Mouse (Mus musculus) midbrain, postnatal 0 days (tissue): ENCODE results near the gene Bckdha. TPM values are rescaled to one million over a fixed set of nuclear protein-coding genes. Genes with fewer than 3 reads are reported as not detected.

Experiments
- ATAC-seq: fragments of 200-750 bp; cut with Nextera tagmentation; 2 replicates; pipeline ENCODE4 v1.8.0; 2017; ENCODE audit warnings: moderate number of reproducible peaks, mild to moderate bottlenecking, moderate TSS enrichment, moderate library complexity; ENCODE audit not compliant: low FRiP score
- DNase-seq: peaks from one replicate; pipeline ENCODE4 v3.0.0-alpha.2; 2015; ENCODE audit warnings: low spot score
- H3K27ac ChIP-seq: fragments of 300-500 bp; sonication (generic); 2 replicates; pipeline ENCODE4 v1.5.1; 2014; ENCODE audit warnings: low read depth, mild to moderate bottlenecking, low read length, mixed read lengths
- H3K27me3 ChIP-seq: fragments of 300-500 bp; sonication (generic); 2 replicates; pipeline ENCODE4 v1.6.1; 2014; ENCODE audit warnings: low read length, control low read depth, mixed read lengths; ENCODE audit not compliant: insufficient read depth
- H3K36me3 ChIP-seq: fragments of 300-500 bp; sonication (generic); 2 replicates; pipeline ENCODE4 v1.6.1; 2014; ENCODE audit warnings: low read length, control low read depth, mixed read lengths; ENCODE audit not compliant: insufficient read depth
- H3K4me1 ChIP-seq: fragments of 300-500 bp; sonication (generic); 2 replicates; pipeline ENCODE4 v1.6.1; 2014; ENCODE audit warnings: mild to moderate bottlenecking, control low read depth, antibody characterized with exemption, low read length, mixed read lengths; ENCODE audit not compliant: insufficient read depth
- H3K4me2 ChIP-seq: fragments of 300-500 bp; sonication (generic); 2 replicates; pipeline ENCODE4 v1.6.1; 2014; ENCODE audit warnings: low read depth, mild to moderate bottlenecking, low read length, mixed read lengths; ENCODE audit not compliant: poor library complexity, severe bottlenecking
- H3K4me3 ChIP-seq: fragments of 300-500 bp; sonication (generic); 2 replicates; pipeline ENCODE4 v1.5.1; 2014; ENCODE audit warnings: low read depth, mild to moderate bottlenecking, low read length, moderate library complexity
- H3K9ac ChIP-seq: fragments of 300-500 bp; sonication (generic); replicated peaks from 2 replicates; pipeline ENCODE4 v1.6.1; 2014; ENCODE audit warnings: mild to moderate bottlenecking, low read length, moderate library complexity, mixed read lengths; ENCODE audit not compliant: poor library complexity, severe bottlenecking
- H3K9me3 ChIP-seq: fragments of 300-500 bp; sonication (generic); 2 replicates; pipeline ENCODE4 v1.6.1; 2016; ENCODE audit warnings: low read length, control low read depth
- CTCF ChIP-seq: IDR thresholded peaks from 2 replicates; pipeline ENCODE4 v1.5.1; 2016; ENCODE audit warnings: antibody characterized with exemption, mild to moderate bottlenecking
- WGBS: fragments of 180-500 bp; shearing (Covaris S2); extraction: QIAGEN DNeasy Blood & Tissue Kit; methylation state at CpG from one replicate; pipeline ENCODE4 v1.1.7; 2014; 5-methylcytosine and 5-hydroxymethylcytosine counted together
- polyA plus RNA-seq: library from polyadenylated mRNA; unstranded; fragments of >200 nt; fragmentation: Nextera tagmentation; extraction: Ambion mirVana; gene quantifications from 2 replicates; pipeline ENCODE4 v1.2.1, GENCODE M21; 2015
- total RNA-seq: library from RNA; depleted of rRNA; stranded (reverse); fragments of >200 nt; gene quantifications from 2 replicates; pipeline ENCODE4 v1.2.3, GENCODE M21; 2014

Gene Bckdha
- total and polyA plus RNA-seq, 2 experiments from 2014 or later = 40.7 to 78.2 TPM

DNA sequence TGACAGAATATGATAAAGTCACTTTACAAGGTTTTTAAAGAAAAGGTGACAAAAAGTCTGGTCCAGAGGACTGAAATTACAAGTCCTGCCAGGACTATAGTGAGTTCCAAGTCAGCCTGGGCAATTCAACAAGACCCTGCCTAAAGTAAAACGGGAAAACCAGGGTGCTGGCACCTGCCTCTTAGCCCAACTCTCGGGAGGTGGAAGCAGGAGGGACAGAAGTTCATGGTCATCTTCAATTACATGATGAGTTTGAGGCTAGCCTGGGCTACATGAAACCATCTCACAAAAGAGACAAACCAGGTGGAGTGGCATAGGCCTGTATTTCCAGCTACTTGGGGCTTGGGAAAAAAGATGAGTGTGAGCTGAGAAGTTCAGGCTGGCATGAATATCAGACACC is 12.9 kb upstream of the Bckdha start:
- Histone ChIP-seq H3K4me2 (no peak overlapping the region), H3K27me3 (0 out of 2 replicates have a peak, but pooled peaks cover 5% of the 10 kb centered on the region), H3K9ac (no peak overlapping the region), H3K27ac (no peak overlapping the region), H3K4me1 (no peaks in the 10 kb centered on the region), H3K36me3 (peaks cover 24% of the 10 kb centered on the region), H3K9me3 (no peaks in the 10 kb centered on the region), H3K4me3 (no peak overlapping the region)
- TF ChIP-seq CTCF = no peak
- DNase-seq (no peak), ATAC-seq (no peak)
- WGBS = 76% methylated on average over 2 of the region's 2 CpGs

DNA sequence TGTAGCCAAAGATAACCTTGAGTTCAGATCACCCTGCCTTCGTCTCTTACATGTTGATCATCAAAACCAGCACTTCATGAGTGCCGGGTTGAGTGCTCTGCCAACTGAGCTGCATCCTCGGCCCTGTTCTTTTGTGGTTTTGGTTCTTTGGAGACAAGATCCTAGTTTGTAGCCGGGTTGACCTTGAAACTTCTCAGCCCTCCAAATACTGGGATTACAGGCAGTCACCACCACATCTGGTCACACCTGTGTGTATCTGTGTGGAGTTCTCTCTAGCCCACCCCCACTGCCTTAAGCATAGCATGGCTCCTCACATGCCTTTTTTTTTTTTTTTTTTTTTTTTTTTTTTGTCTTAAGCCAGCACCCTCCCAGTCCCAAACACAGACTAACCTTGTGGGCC is 11.3 kb upstream of the Bckdha start:
- Histone ChIP-seq H3K4me2 (no peak overlapping the region), H3K4me3 (no peak overlapping the region), H3K9me3 (no peaks in the 10 kb centered on the region), H3K36me3 (peaks cover 31% of the 10 kb centered on the region), H3K4me1 (no peaks in the 10 kb centered on the region), H3K27me3 (0 out of 2 replicates have a peak, but pooled peaks cover 5% of the 10 kb centered on the region), H3K9ac (no peak overlapping the region), H3K27ac (no peak overlapping the region)
- ATAC-seq (no peak), DNase-seq (no peak)
- TF ChIP-seq CTCF = no peak
- 94% methylated on average over 4 of the region's 4 CpGs for whole genome bisulfite sequencing

DNA sequence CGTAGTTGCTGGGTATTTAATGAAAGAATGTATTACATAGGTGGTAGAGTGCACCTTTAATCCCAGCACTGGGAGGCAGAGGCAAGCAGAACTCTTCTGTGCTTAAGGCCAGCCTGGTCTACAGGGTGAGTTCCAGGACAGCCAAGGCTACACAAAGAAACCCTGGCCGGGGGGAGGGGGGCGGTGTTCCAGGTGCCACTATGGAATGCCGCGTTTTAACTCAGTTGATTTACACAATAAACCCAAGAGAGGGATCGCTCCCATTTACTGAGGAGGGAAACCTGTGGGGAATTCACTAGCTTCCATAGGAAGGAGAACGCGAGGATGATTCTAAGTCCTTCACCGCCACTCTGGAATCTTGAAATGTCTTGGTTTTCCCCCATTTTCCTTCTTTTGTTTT is 10.8 kb upstream of the Bckdha start:
- Histone ChIP-seq H3K9ac (no peak overlapping the region), H3K27me3 (0 out of 2 replicates have a peak, but pooled peaks cover 5% of the 10 kb centered on the region), H3K9me3 (no peaks in the 10 kb centered on the region), H3K27ac (no peak overlapping the region), H3K4me3 (no peak overlapping the region), H3K4me1 (no peaks in the 10 kb centered on the region), H3K4me2 (no peak overlapping the region), H3K36me3 (peaks cover 34% of the 10 kb centered on the region)
- 80% methylated on average over 9 of the region's 9 CpGs for WGBS
- DNase-seq (no peak), ATAC-seq (no peak)
- no peak for TF ChIP-seq CTCF

DNA sequence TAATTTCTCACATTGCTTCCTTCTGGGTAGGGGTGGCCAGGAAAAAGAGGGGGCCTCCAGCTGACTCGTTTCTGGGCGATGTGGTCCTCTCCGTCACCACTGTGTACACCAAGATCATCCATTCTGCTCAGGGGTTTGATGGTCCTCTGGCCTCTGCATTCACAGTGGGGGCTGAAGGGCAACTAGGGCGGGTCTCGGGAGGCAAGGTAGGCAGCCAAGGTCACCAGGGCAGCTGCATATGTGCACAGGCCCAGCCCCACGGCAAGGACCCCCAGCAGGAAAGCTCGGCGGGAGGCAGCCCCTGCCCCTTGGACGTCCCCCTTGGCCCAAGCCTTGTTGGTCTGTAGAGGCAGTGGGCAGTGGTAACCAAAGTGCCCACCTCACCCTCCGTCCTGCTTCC is 10.4 kb upstream of the Bckdha start:
- no peaks in the 10 kb centered on the region for H3K4me1 ChIP-seq
- DNase-seq = no peak
- peaks cover 37% of the 10 kb centered on the region for H3K36me3 ChIP-seq
- H3K9ac ChIP-seq = no peak overlapping the region
- H3K27ac ChIP-seq = no peak overlapping the region
- WGBS = 88% methylated on average over 10 of the region's 10 CpGs
- TF ChIP-seq CTCF = no peak
- ATAC-seq = no peak
- H3K9me3 ChIP-seq = no peaks in the 10 kb centered on the region
- H3K4me3 ChIP-seq = no peak overlapping the region
- H3K27me3 ChIP-seq = 0 out of 2 replicates have a peak, but pooled peaks cover 5% of the 10 kb centered on the region
- no peak overlapping the region for H3K4me2 ChIP-seq

DNA sequence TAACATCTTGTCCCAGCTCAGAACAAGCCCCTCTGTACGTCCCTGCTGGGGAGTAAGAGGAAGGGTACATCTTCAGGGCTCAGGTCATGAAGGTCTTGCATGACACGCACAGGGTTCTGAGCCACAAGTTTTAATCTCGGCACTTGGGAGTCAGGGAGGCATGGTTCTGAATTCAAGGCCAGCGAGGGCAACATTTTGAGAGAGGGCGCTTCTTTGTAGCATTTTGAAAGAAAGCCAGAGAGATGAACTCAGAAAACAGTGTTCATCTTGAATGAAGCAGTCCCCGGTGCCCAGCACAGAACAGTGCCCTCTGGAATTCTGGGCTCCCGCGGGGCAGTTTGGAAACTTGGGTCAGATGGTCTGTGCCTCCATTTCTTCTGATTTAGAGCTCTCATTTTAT is 7.6 kb upstream of the Bckdha start:
- peaks cover 39% of the 10 kb centered on the region for H3K36me3 ChIP-seq
- ATAC-seq (no peak), DNase-seq (no peak)
- TF ChIP-seq CTCF = no peak
- no peaks in the 10 kb centered on the region for H3K27me3 ChIP-seq
- no peaks in the 10 kb centered on the region for H3K9me3 ChIP-seq
- H3K27ac ChIP-seq = no peak overlapping the region
- WGBS = 94% methylated on average over 8 of the region's 8 CpGs
- H3K4me3 ChIP-seq = no peak overlapping the region
- H3K9ac ChIP-seq = no peak overlapping the region
- no peaks in the 10 kb centered on the region for H3K4me1 ChIP-seq
- H3K4me2 ChIP-seq = no peak overlapping the region

DNA sequence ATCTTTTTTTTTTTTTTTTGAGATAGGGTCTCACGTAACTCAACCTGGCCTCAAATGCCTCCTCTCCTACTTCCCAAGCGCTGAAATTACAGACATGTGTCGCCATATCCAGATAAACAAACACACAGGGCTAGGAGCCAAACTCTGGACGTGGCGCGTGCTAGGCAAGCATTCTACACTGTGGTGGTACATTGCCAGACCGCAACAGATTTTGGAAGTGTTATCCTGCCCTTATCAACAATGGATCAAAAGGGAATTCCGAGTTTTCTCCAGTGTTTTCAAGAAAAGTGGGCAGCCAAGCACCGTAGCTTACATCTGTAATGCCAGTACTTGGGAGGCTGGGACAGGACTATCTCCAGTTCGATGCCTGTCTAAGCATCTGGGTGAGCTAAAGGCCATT is 996 bp downstream of the Bckdha start:
- Histone ChIP-seq H3K9me3 (no peaks in the 10 kb centered on the region), H3K27me3 (no peaks in the 10 kb centered on the region), H3K4me3 (peak overlapping the region; percentile 70), H3K4me1 (peaks cover 9% of the 10 kb centered on the region; the same call in 1 of the 2 replicates), H3K27ac (no peak overlapping the region), H3K36me3 (no peaks in the 10 kb centered on the region), H3K4me2 (peak overlapping the region; percentile 82), H3K9ac (peak overlapping the region; percentile 73)
- ATAC-seq = no peak
- TF ChIP-seq CTCF = no peak
- WGBS = 37% methylated on average over 10 of the region's 10 CpGs
- DNase-seq = no peak
